Mouse (Mus musculus): ENCODE measurements at regions not wholly inside any gene's neighbourhood (a gene's known extent, or its start where the extent isn't known, plus 50 kb on each side); places are given as distances from the start of the nearest gene placed in this dataset.
A peak's percentile ranks its signal among the peaks of the same experiment; 100 is the strongest.

GRCm38 (mm10) chrX:163302697-163303096, 246.8 kb downstream of the Grpr start:
- no peak overlapping the region for H3K9ac ChIP-seq (replicated peaks; ENCODE audit: low read depth)
- WGBS = 75% methylated on average over 4 of the region's 4 CpGs

GRCm38 (mm10) chrX:163301045-163301444, 248.4 kb downstream of the Grpr start:
- Histone ChIP-seq H3K9me3 (ENCODE audit: low read length) (no peaks in the 10 kb centered on the region), H3K36me3 (ENCODE audit: insufficient read depth, low read length) (no peaks in the 10 kb centered on the region), H3K4me3 (ENCODE audit: low read depth, low read length) (no peak overlapping the region), H3K27ac (ENCODE audit: low read length) (no peak overlapping the region), H3K4me2 (replicated peaks; ENCODE audit: low read depth, low read length) (no peak overlapping the region), H3K27me3 (replicated peaks; ENCODE audit: insufficient read depth, low read length) (no peaks in the 10 kb centered on the region), H3K9ac (replicated peaks; ENCODE audit: low read depth) (no peak overlapping the region), H3K4me1 (ENCODE audit: insufficient read depth, low read depth, low read length) (no peaks in the 10 kb centered on the region)
- ATAC-seq = no peak
- TF ChIP-seq EP300 (IDR thresholded peaks at IDR 0.05) (no peak), CTCF (IDR thresholded peaks at IDR 0.05) (no peak)
- DNase-seq (ENCODE audit: low spot score) = no peak
- WGBS = 78% methylated on average over 6 of the region's 6 CpGs

More at GRCm38 (mm10) chrX:163302697-163303096, 246.8 kb downstream of the Grpr start:
- TF ChIP-seq CTCF (IDR thresholded peaks at IDR 0.05) (no peak), EP300 (IDR thresholded peaks at IDR 0.05) (no peak)
- no peaks in the 10 kb centered on the region for H3K4me1 ChIP-seq (ENCODE audit: insufficient read depth, low read depth, low read length)
- DNase-seq (ENCODE audit: low spot score) (no peak), ATAC-seq (no peak)
- H3K36me3 ChIP-seq (ENCODE audit: insufficient read depth, low read length) = no peaks in the 10 kb centered on the region
- H3K4me3 ChIP-seq (ENCODE audit: low read depth, low read length) = no peak overlapping the region
- H3K9me3 ChIP-seq (ENCODE audit: low read length) = no peaks in the 10 kb centered on the region
- H3K4me2 ChIP-seq (replicated peaks; ENCODE audit: low read depth, low read length) = no peak overlapping the region
- no peaks in the 10 kb centered on the region for H3K27me3 ChIP-seq (replicated peaks; ENCODE audit: insufficient read depth, low read length)
- H3K27ac ChIP-seq (ENCODE audit: low read length) = no peak overlapping the region

GRCm38 (mm10) chrX:163296956-163297628, 252.4 kb downstream of the Grpr start:
- TF ChIP-seq CTCF (IDR thresholded peaks at IDR 0.05) = no peak
- TF ChIP-seq EP300 (IDR thresholded peaks at IDR 0.05) = no peak
- H3K4me1 ChIP-seq (ENCODE audit: insufficient read depth, low read depth, low read length) = no peaks in the 10 kb centered on the region
- peak; percentile 53; the same call in 1 of the 2 replicates for ATAC-seq

GRCm38 (mm10) chrX:163261248-163261647, 288.2 kb downstream of the Grpr start:
- WGBS = 85% methylated on average over 2 of the region's 2 CpGs
- Histone ChIP-seq H3K27ac (ENCODE audit: low read length) (no peak overlapping the region), H3K9ac (replicated peaks; ENCODE audit: low read depth) (no peak overlapping the region), H3K36me3 (ENCODE audit: insufficient read depth, low read length) (no peaks in the 10 kb centered on the region), H3K4me2 (replicated peaks; ENCODE audit: low read depth, low read length) (no peak overlapping the region), H3K4me1 (ENCODE audit: insufficient read depth, low read depth, low read length) (no peaks in the 10 kb centered on the region), H3K27me3 (replicated peaks; ENCODE audit: insufficient read depth, low read length) (no peaks in the 10 kb centered on the region), H3K4me3 (ENCODE audit: low read depth, low read length) (no peak overlapping the region), H3K9me3 (ENCODE audit: low read length) (no peaks in the 10 kb centered on the region)
- no peak for ATAC-seq
- TF ChIP-seq CTCF (IDR thresholded peaks at IDR 0.05) (no peak), EP300 (IDR thresholded peaks at IDR 0.05) (no peak)
- no peak for DNase-seq (ENCODE audit: low spot score)

More at GRCm38 (mm10) chrX:163296956-163297628, 252.4 kb downstream of the Grpr start:
- DNase-seq (ENCODE audit: low spot score) = no peak
- Histone ChIP-seq H3K4me2 (replicated peaks; ENCODE audit: low read depth, low read length) (no peak overlapping the region), H3K27ac (ENCODE audit: low read length) (no peak overlapping the region), H3K9me3 (ENCODE audit: low read length) (no peaks in the 10 kb centered on the region), H3K4me3 (ENCODE audit: low read depth, low read length) (no peak overlapping the region), H3K27me3 (replicated peaks; ENCODE audit: insufficient read depth, low read length) (no peaks in the 10 kb centered on the region), H3K36me3 (ENCODE audit: insufficient read depth, low read length) (no peaks in the 10 kb centered on the region), H3K9ac (replicated peaks; ENCODE audit: low read depth) (no peak overlapping the region)
- WGBS = 26% methylated on average over 8 of the region's 8 CpGs

GRCm38 (mm10) chrX:163253048-163253447, 288.6 kb upstream of the S100g start:
- ATAC-seq (no peak), DNase-seq (ENCODE audit: low spot score) (no peak)
- no peaks in the 10 kb centered on the region for H3K36me3 ChIP-seq (ENCODE audit: insufficient read depth, low read length)
- no peaks in the 10 kb centered on the region for H3K27me3 ChIP-seq (replicated peaks; ENCODE audit: insufficient read depth, low read length)
- H3K4me1 ChIP-seq (ENCODE audit: insufficient read depth, low read depth, low read length) = no peaks in the 10 kb centered on the region
- 37% methylated on average over 2 of the region's 2 CpGs for WGBS
- H3K9ac ChIP-seq (replicated peaks; ENCODE audit: low read depth) = no peak overlapping the region
- H3K9me3 ChIP-seq (ENCODE audit: low read length) = no peaks in the 10 kb centered on the region
- TF ChIP-seq CTCF (IDR thresholded peaks at IDR 0.05) (no peak), EP300 (IDR thresholded peaks at IDR 0.05) (no peak)
- no peak overlapping the region for H3K4me3 ChIP-seq (ENCODE audit: low read depth, low read length)
- no peak overlapping the region for H3K4me2 ChIP-seq (replicated peaks; ENCODE audit: low read depth, low read length)
- no peak overlapping the region for H3K27ac ChIP-seq (ENCODE audit: low read length)

- ATAC-seq (no peak), DNase-seq (ENCODE audit: low spot score) (no peak)
- H3K36me3 ChIP-seq (ENCODE audit: insufficient read depth, low read length) = no peaks in the 10 kb centered on the region
- H3K4me3 ChIP-seq (ENCODE audit: low read depth, low read length) = no peak overlapping the region
- H3K9me3 ChIP-seq (ENCODE audit: low read length) = no peaks in the 10 kb centered on the region
- WGBS = 89% methylated on average over 2 of the region's 2 CpGs
- TF ChIP-seq CTCF (IDR thresholded peaks at IDR 0.05) (no peak), EP300 (IDR thresholded peaks at IDR 0.05) (no peak)
- no peak overlapping the region for H3K9ac ChIP-seq (replicated peaks; ENCODE audit: low read depth)
- no peak overlapping the region for H3K4me2 ChIP-seq (replicated peaks; ENCODE audit: low read depth, low read length)
- no peaks in the 10 kb centered on the region for H3K27me3 ChIP-seq (replicated peaks; ENCODE audit: insufficient read depth, low read length)
- no peak overlapping the region for H3K27ac ChIP-seq (ENCODE audit: low read length)
- H3K4me1 ChIP-seq (ENCODE audit: insufficient read depth, low read depth, low read length) = no peaks in the 10 kb centered on the region
Measured at GRCm38 (mm10) chrX:163205260-163205659, 240.9 kb upstream of the S100g start.

All from lung, postnatal 0 days (tissue).